Mouse (Mus musculus) lung, embryonic 14.5 days (tissue): ENCODE results near the gene Olfr656. TPM values are rescaled to one million over a fixed set of nuclear protein-coding genes. Genes with fewer than 3 reads are reported as not detected.

ENCODE experiments used
- ATAC-seq: fragments of 200-750 bp; cut with Nextera tagmentation; 2 replicates; pipeline ENCODE4 v1.8.0; 2017; ENCODE audit warnings: mild to moderate bottlenecking, moderate TSS enrichment, moderate library complexity; ENCODE audit not compliant: insufficient read depth
- DNase-seq: peaks from one replicate; pipeline ENCODE4 v3.0.0-alpha.2; 2015
- H3K27ac ChIP-seq: fragments of 300-500 bp; sonication (generic); 2 replicates; pipeline ENCODE4 v1.5.1; 2014; ENCODE audit warnings: low read depth, mild to moderate bottlenecking, moderate library complexity
- H3K27me3 ChIP-seq: fragments of 300-500 bp; sonication (generic); 2 replicates; pipeline ENCODE4 v1.6.1; 2014; ENCODE audit warnings: low read length, control low read depth; ENCODE audit not compliant: insufficient read depth
- H3K36me3 ChIP-seq: fragments of 300-500 bp; sonication (generic); 2 replicates; pipeline ENCODE4 v1.6.1; 2014; ENCODE audit warnings: control low read depth; ENCODE audit not compliant: insufficient read depth
- H3K4me1 ChIP-seq: fragments of 300-500 bp; sonication (generic); 2 replicates; pipeline ENCODE4 v1.6.1; 2014; ENCODE audit warnings: antibody characterized with exemption, control low read depth; ENCODE audit not compliant: insufficient read depth
- H3K4me2 ChIP-seq: fragments of 300-500 bp; sonication (generic); 2 replicates; pipeline ENCODE4 v1.6.1; 2014; ENCODE audit warnings: mild to moderate bottlenecking
- H3K4me3 ChIP-seq: fragments of 300-500 bp; sonication (generic); 2 replicates; pipeline ENCODE4 v1.5.1; 2014; ENCODE audit warnings: low read depth, low read length
- H3K9ac ChIP-seq: fragments of 300-500 bp; sonication (generic); 2 replicates; pipeline ENCODE4 v1.6.1; 2014
- H3K9me3 ChIP-seq: fragments of 300-500 bp; sonication (generic); 2 replicates; pipeline ENCODE4 v1.6.1; 2016; ENCODE audit warnings: low read depth, low read length, control low read depth
- CTCF ChIP-seq: IDR thresholded peaks from 2 replicates; pipeline ENCODE4 v1.5.1; 2016; ENCODE audit warnings: antibody characterized with exemption, low read depth
- WGBS: fragments of 180-500 bp; shearing (Covaris S2); extraction: QIAGEN DNeasy Blood & Tissue Kit; methylation state at CpG from one replicate; pipeline ENCODE4 v1.1.7; 2014; 5-methylcytosine and 5-hydroxymethylcytosine counted together
- polyA plus RNA-seq: library from polyadenylated mRNA; unstranded; fragments of >200 nt; fragmentation: Nextera tagmentation; extraction: Ambion mirVana; gene quantifications from 2 replicates; pipeline ENCODE4 v1.2.1, GENCODE M21; 2014

Gene Olfr656
- polyA plus RNA-seq, 1 experiment from 2014 or later: not detected

- Histone ChIP-seq H3K4me3 (no peak overlapping the region), H3K4me2 (no peak overlapping the region), H3K27ac (no peak overlapping the region), H3K27me3 (no peaks in the 10 kb centered on the region), H3K9me3 (no peaks in the 10 kb centered on the region), H3K9ac (no peak overlapping the region), H3K4me1 (no peaks in the 10 kb centered on the region), H3K36me3 (no peaks in the 10 kb centered on the region)
- no peak for DNase-seq
- no peak for ATAC-seq
- no peak for TF ChIP-seq CTCF
These were observed 9.0 kb upstream of the Olfr656 start for GRCm38 (mm10) chr7:104604727-104605126.

GRCm38 (mm10) chr7:104624494-104624893 is 10.7 kb downstream of the Olfr656 start, which contains the start of gene Olfr657:
TSS of gene Olfr657 (plus strand) at chr7:104624794.
- H3K4me3 ChIP-seq: no peak within 1 kb of the TSS
- ATAC-seq (no peak), DNase-seq (no peak)
- no peak within 1 kb of the TSS for H3K27ac ChIP-seq
- no peaks in the 10 kb centered on the region for H3K27me3 ChIP-seq
- no peaks in the 10 kb centered on the region for H3K36me3 ChIP-seq
- no peaks in the 10 kb centered on the region for H3K4me1 ChIP-seq
- no peak for TF ChIP-seq CTCF
- no peaks in the 10 kb centered on the region for H3K9me3 ChIP-seq
- H3K4me2 ChIP-seq: no peak within 1 kb of the TSS
- no peak within 1 kb of the TSS for H3K9ac ChIP-seq

- peak; percentile 94 for ATAC-seq
- DNase-seq: peak; percentile 63
- WGBS: 22% methylated on average over 22 of the region's 22 CpGs
- Histone ChIP-seq H3K4me1 (no peaks in the 10 kb centered on the region), H3K27me3 (no peaks in the 10 kb centered on the region), H3K4me2 (peak within 1 kb of the TSS; percentile 53), H3K9ac (no peak within 1 kb of the TSS), H3K9me3 (no peaks in the 10 kb centered on the region), H3K36me3 (no peaks in the 10 kb centered on the region), H3K27ac (no peak within 1 kb of the TSS), H3K4me3 (peak within 1 kb of the TSS; percentile 15; the same call in 1 of the 2 replicates)
- TF ChIP-seq CTCF: peak; percentile 70
These were observed 33.2 kb downstream of the Olfr656 start, which contains the start of gene Olfr658 for GRCm38 (mm10) chr7:104646841-104647482. TSS of gene Olfr658 (minus strand) at chr7:104647305.

- no peaks in the 10 kb centered on the region for H3K27me3 ChIP-seq
- TF ChIP-seq CTCF: no peak
- H3K36me3 ChIP-seq: no peaks in the 10 kb centered on the region
- ATAC-seq (no peak), DNase-seq (no peak)
- H3K9me3 ChIP-seq: no peaks in the 10 kb centered on the region
- no peaks in the 10 kb centered on the region for H3K4me1 ChIP-seq
- no peak within 1 kb of the TSS for H3K9ac ChIP-seq
- WGBS: 78% methylated on average over 3 of the region's 3 CpGs
- no peak within 1 kb of the TSS for H3K4me2 ChIP-seq
- no peak within 1 kb of the TSS for H3K27ac ChIP-seq
- no peak within 1 kb of the TSS for H3K4me3 ChIP-seq
These were observed 52.7 kb downstream of the Olfr656 start, which contains the start of gene Olfr659 for GRCm38 (mm10) chr7:104666453-104666852. TSS of gene Olfr659 (plus strand) at chr7:104666753.

Other genes starting within 250 kb of the Olfr656 start
- gene Trim30b, start 244.1 kb upstream of the Olfr656 start, polyA plus RNA-seq: 0.04 and 0.11 TPM in 2 replicates
- gene Trim30c, start 213.1 kb upstream of the Olfr656 start, polyA plus RNA-seq: 0.24 and 0.32 TPM in 2 replicates
- 0.71 and 1.2 TPM in 2 replicates for gene Trim30a, start 148.8 kb upstream of the Olfr656 start, polyA plus RNA-seq
- 0.29 and 0.46 TPM in 2 replicates for gene Trim30d, start 106.1 kb upstream of the Olfr656 start, polyA plus RNA-seq
- not detected in 2 replicates for gene Olfr651, start 63.8 kb upstream of the Olfr656 start, polyA plus RNA-seq
- gene Olfr652, start 53.1 kb upstream of the Olfr656 start, polyA plus RNA-seq: not detected in 2 replicates
- gene Olfr653, start 36.6 kb upstream of the Olfr656 start, polyA plus RNA-seq: not detected in 2 replicates
- gene Olfr654, start 26.9 kb upstream of the Olfr656 start, polyA plus RNA-seq: not detected in 2 replicates
- not detected in 2 replicates for gene Olfr655, start 12.2 kb upstream of the Olfr656 start, polyA plus RNA-seq
- not detected in 2 replicates for gene Olfr657, start 10.8 kb downstream of the Olfr656 start, polyA plus RNA-seq
- 0.07 TPM in 1 of 2 replicates, not detected in the other for gene Olfr658, start 33.4 kb downstream of the Olfr656 start, polyA plus RNA-seq
- not detected in 2 replicates for gene Olfr659, start 52.8 kb downstream of the Olfr656 start, polyA plus RNA-seq
- not detected in 2 replicates for gene Olfr661, start 72.5 kb downstream of the Olfr656 start, polyA plus RNA-seq
- gene Usp17le, start 163.5 kb downstream of the Olfr656 start, polyA plus RNA-seq: not detected in 2 replicates
- not detected in 2 replicates for gene Usp17lb, start 228.6 kb downstream of the Olfr656 start, polyA plus RNA-seq
- not detected in 2 replicates for gene Usp17la, start 243.1 kb downstream of the Olfr656 start, polyA plus RNA-seq